Mouse (Mus musculus): ENCODE results near the gene Igfn1.

Igfn1 gene

DNA sequence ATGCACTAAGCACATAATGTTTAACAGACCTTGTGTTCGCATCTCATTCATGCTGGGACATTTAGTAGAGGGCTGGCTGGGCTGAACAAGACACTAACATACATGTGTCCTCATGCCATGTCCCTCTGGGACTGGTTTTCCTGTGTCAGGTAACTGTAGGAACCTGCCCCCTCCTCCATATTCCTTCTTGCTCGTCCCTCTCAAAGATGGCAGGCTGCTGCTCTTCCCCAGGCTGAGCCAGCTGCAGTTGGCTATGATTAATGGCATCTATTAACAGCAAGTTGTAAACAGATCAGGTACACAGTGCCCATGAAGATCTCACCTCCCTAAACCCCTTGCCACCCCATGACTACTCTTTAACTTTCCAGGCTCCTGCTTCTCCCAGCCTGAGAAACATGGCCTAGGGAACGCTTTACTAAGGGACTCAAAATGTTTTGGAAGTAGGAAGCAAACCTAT lies at the start of gene Igfn1:
Gene Igfn1, minus strand, starts transcription at position 51 of the 457 bp plus-strand sequence.
- no peak for DNase-seq (ENCODE audit: extremely low read depth, insufficient read length, low spot score)

DNA sequence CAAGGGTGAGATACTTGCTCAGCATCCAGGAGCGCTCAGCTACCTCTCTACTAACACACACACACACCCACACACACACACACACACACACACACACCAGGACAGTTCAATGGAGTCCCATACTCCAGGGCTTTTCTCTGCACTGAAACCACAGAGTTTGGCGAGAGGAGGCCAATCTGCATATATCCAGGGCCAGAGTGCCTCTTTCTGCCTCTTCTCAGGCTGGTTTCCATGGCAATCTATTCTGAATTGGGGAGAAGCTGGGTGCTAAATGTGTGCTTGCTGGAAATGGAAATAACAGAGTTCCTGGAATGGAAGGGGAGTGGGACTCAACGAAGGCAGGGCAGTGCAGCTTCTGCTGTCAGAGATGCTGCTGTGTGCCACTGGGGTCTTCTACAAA lies 49.6 kb upstream of the Igfn1 start:
- DNase-seq (ENCODE audit: extremely low read depth, insufficient read length, low spot score): no peak

DNA sequence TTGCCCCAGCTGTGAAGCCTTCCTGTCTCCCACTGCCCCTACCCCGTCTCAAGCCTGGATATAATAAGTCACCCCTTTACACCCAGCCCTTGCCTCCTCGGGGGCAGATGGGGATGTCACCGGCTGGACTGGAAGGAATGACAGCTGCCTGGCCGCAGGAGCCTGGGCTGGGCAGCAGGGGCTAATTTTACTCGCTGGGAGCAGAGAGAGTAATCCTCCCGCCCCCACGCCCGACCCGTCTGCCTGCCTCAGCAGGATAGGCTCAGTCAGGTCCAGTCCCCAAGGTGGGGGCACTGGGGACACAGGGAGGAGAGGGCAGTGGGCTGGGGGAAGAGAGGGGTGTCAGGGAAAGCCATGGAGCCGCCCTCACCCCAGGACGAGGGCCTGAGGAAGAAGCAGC lies 46.4 kb upstream of the Igfn1 start, which contains the start of gene Cacna1s:
Gene Cacna1s, plus strand, starts transcription at position 204 of the 400 bp plus-strand sequence.
- no peak for DNase-seq (ENCODE audit: extremely low read depth, insufficient read length, low spot score)

DNA sequence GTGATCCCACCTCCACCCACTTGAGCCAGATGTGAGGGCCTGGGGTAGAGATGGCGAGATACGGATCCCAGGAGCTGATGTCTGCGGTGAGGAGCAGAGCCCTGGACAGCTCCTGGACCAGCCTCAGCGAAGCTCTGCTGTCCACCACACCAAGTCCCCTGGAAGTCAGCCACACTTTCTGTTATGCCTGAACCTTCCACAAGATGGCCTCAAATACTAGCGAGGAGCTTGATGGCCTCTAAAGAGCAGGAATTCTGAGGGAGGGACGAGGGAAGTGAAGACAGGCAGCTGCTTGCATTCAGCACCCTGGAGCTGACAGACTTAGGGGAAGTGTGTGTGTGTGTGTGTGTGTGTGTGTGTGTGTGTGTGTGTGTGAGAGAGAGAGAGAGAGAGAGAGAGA lies 45.3 kb upstream of the Igfn1 start:
- DNase-seq (ENCODE audit: extremely low read depth, insufficient read length, low spot score): peak; percentile 51

DNA sequence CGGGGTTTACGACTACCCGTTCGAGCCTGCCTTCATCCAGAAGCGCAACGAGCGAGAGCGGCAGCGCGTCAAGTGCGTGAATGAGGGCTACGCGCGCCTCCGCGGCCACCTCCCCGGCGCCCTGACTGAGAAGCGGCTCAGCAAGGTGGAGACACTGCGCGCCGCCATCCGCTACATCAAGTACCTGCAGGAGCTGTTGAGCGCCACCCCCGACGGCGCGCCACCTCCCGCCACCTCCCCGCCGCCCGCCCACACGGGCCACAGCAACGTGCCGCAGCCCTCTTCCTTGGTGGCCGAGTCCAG lies 44.8 kb upstream of the Igfn1 start:
- DNase-seq (ENCODE audit: extremely low read depth, insufficient read length, low spot score): peak; percentile 19

DNA sequence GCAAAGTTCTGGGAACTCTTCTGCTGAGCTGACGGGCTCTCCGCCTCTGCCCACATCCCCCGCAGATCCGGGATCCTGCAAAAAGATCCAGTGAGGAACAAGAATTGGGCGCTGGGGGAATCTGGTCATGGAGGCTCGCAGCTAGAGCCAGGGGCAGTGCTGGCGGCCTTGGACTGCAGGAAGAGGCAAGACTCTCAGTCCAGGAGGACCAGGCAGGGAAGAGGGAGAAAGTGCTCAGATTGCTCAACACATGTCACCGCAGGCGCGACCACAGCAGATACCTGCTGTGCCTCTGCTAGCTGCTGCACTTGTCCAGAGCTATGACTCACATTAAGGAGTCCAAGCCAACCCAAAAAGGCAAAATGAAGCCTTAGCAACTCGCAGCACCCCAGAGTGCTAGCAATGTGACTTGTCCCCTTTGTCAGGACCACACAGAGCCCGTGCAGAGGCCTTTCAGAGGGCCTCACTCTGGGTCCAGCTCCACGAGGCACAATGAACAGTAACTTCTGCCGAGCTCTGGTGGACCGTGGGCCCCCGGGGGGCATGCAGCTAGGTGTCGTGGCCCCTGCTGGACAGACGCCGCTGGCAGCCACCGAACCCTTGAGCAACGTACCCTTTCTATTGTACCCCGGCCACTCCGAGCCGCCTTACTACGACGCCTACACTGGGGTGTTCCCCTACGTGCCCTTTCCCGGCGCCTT lies 44.3 kb upstream of the Igfn1 start, which contains the start of gene Ascl5:
Gene Ascl5, plus strand, starts transcription at position 493 of the 701 bp plus-strand sequence.
- DNase-seq (ENCODE audit: extremely low read depth, insufficient read length, low spot score): peak; percentile 72

DNA sequence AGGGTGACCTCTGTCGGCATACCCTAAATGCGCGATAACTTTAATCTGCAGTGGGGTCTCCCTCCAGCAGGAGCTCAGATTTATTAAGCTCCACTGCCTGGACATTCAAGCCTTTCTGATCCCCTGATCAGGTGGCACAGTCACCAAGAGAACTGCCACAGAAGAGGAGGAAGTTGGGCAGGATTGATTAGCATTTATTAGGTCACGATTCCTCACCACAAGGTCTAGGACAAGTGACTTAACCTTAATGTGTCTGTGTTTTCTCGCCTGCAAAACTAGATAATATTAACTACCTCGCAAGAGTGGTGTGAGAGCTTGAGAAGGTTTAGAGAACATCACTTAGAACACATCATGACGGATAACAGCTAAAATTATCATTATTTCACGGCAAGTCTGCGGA lies 41.8 kb upstream of the Igfn1 start:
- no peak for DNase-seq (ENCODE audit: extremely low read depth, insufficient read length, low spot score)

DNA sequence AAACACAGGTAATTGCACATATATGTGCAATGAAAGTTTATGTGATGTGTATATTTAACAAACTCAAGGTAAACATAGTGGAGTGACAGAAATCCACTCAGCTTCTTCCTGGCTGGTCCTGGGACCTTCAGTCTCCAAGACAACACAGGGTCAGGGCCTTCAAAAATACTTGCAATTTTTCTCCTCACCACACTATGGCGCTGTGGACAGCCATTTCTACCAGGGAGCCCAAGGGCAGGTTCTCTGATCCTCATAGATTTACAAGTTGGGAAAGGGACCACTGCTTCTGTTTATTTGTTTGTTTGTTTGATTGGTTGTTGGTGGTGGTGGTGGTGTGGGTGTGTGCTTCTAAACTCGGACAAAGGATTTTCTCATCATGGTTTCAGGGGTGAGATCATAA lies 41.3 kb upstream of the Igfn1 start:
- no peak for DNase-seq (ENCODE audit: extremely low read depth, insufficient read length, low spot score)

DNA sequence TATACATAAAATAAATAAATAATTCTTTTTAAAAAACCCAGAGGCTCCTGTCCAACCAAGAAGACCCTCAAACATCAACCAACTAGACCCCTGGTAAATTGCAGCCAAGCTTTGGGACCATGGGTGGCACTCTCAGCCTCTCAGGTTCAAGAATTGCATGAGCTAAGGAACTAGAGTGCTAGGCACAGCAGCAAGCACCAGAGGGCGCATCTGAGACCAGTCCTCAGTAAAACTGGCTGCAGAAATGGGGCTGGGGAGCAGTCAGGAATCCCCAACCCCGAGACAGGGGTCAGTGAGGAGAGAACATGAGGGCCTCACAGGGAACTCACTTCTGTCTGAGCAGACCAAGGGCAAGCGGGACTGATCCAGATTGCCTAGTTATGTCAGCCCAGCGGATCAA lies 39.6 kb upstream of the Igfn1 start:
- no peak for DNase-seq (ENCODE audit: extremely low read depth, insufficient read length, low spot score)

DNA sequence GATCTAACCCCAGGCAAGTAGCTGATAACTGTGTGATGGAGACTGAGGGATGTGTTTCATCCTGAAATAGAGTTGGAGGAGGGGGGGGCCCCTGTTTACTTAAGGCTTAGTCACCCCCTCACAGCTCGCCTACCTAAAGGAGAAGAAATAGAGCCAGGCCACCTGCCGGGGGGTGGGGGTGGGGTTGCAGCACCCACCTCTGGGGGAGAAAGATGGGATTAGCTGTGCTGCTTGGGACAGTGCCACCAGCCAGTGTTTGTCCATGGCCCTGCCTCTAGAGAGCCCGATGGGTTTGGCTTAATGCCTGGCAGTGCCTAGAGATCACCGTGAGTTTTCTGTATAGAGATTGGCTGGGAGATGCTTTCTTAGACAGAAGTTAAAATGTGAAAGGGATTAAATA lies 34.7 kb upstream of the Igfn1 start:
- DNase-seq (ENCODE audit: extremely low read depth, insufficient read length, low spot score): no peak

DNA sequence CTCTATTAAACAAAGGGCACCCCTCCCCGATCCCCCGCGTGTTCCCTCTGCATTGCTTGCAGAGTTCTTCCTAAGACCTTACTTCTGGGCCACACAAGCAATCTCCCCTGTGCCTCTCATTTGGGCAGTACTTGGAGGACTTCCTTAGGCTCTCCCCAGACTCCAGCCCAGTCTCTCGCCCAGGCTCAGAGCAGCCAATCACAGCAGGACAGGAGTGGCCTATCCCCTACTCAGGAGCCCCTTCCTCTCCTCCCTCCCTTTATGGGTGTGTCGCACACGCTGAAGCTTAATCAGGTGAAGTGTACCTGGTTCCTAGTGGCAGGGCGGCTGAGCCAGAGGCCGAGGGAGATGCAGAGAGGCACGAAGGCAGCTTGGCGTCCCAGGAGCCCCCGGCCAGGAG lies 34.3 kb upstream of the Igfn1 start:
- no peak for DNase-seq (ENCODE audit: extremely low read depth, insufficient read length, low spot score)

DNA sequence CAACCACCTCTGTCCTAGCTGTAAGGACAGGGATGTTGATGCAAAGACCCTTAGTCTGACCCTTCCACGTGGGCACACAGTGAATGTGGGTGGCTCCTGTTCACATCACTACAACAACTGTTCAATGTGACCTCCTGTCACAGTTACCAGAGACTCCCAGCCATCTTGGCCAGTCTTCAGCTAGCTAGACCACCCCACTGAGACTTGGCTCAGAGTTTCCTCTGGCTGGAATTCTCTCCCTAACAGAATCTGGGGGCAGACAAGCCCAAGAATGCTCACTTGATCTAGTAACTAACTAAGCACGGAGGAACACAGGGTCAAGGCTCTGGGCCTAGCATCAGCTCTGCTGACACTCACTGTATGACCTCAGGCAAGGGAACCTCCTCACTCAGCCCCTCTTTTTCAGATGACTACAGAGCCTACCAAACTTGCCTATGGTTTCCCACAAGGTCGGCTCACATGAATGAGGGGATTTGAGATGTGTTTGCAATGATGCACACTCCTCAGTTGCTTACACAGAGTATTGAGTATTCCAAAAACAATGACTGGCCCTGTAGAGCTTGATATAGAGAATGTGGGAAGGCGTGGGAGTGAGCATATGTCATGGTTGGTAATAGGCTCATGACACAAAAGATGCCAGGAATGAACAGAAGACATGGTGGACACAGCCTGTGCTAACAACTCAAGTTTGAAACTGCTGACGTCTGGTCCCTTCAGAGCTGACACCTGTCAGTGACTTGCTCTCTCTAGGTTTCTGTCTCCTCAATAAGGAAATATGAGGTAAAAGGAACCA lies 32.8 kb upstream of the Igfn1 start:
- no peak for DNase-seq (ENCODE audit: extremely low read depth, insufficient read length, low spot score)

DNA sequence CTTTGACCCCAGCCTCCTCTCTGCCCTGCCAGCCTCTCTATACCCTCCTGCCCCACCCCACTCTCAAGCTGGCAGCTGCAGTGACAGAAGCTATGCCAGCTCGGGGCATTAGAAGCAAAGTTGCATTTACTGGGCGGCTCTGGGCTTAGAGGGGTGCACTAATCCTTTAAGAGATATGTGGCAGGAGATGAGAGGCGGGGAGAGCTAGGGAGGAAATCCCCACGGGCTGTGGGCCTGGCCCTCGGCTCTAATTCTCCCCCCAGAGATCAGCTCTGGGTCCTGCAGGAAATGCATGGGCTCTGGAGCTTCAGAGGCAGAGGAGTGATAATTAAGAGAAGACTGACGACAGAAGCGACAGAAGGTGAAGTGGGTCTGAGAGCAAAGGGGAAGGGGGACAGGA lies 26.8 kb upstream of the Igfn1 start:
- DNase-seq (ENCODE audit: extremely low read depth, insufficient read length, low spot score): no peak

DNA sequence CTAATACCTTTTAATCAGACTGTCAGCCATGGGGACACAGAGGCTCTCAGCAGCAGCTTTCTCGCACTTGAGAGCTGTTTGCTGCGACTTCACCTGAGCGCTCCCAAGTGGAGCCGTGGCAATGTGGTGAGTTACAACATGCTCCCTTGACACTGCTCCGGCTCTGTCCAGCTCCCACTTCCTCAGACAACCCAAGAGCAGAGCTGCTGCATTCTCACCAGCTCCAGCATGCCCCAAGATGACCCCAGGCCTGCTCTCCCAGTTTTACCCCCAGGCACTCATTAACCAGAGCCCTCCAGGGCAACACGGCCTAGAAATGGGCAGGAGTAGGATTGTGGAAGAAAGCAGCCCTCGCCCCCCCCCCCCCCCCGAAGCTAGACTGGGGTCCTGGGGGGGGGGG lies 25.6 kb upstream of the Igfn1 start:
- no peak for DNase-seq (ENCODE audit: extremely low read depth, insufficient read length, low spot score)

DNA sequence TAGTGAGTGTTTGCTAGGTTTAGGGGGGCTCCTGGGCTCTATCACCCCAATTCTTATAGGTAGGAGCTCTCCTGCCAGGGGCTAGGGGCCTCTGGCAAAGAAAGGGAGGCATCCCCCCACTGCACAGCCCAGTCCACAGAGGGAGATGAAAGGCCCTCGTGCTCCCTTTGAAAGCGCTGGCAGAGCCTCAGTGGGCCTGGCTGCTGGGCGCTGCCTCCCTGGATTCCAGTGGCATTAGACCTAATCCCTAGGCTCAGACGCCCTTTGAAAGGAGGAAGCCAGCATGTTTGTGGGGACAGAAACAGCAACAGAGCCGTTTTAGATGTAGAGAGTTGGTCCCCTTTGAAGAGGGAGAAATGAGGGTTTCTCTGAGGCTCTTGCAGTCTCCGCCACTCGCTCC lies 24.1 kb upstream of the Igfn1 start:
- DNase-seq (ENCODE audit: extremely low read depth, insufficient read length, low spot score): no peak

DNA sequence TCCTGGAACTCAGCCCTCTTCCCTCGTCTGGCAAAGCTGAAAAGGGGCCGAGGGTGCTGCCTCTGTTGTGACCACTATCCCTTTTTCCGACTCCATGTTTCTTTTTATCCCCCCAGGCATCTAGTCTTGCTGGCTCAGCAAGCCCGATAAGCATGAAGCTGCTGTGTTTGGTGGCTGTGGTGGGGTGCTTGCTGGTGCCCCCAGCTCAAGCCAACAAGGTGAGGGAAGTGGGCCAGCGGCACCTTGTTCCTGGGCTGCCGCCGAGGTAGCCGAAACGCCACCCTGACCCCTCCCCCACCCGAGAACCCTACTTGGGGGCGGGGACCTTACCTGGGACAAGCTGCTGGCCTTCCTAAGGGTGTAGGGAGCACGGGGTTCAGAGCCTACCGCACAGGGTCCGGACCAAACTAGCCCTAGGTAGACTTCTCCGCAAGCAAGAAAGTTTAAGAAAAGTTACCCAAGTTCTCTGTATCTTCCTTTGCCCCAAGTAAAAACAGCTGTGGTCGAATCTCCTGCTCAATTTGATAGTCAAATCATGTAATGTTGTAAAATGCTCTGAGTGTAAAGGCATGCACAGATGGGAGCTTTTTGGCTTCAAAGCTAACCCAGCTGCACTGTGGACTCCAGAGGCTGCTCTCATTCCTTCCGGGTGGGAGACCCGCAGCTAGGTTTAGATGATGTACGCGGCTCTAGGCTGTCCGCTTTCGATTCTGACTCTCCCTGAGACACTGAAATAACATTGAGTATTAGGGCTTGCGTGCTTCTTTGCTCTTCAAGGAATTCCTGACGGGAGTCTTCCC lies 12.4 kb upstream of the Igfn1 start:
- peak; percentile 47 for DNase-seq (ENCODE audit: extremely low read depth, insufficient read length, low spot score)

DNA sequence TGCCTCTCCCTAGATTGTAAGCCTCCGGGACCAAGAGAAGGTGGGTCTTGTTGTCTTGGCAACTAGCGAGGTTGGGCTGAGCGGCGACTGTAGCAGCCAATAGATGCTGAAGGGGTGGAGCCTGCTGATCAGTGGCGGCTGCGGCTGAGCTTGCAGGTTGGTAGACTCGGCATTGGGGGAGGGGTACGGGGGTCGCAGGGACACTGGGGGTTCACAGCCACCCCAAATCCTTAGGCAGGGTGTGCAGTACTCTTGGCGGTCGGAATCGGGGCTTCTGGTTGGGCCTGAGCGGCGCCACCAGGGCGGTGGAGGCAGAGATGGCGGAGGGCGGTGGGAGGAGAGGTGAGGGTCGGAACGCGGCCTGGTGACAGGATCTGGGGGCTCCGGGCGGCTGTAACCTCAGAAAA lies 11.8 kb upstream of the Igfn1 start:
- peak; percentile 86 for DNase-seq (ENCODE audit: extremely low read depth, insufficient read length, low spot score)

DNA sequence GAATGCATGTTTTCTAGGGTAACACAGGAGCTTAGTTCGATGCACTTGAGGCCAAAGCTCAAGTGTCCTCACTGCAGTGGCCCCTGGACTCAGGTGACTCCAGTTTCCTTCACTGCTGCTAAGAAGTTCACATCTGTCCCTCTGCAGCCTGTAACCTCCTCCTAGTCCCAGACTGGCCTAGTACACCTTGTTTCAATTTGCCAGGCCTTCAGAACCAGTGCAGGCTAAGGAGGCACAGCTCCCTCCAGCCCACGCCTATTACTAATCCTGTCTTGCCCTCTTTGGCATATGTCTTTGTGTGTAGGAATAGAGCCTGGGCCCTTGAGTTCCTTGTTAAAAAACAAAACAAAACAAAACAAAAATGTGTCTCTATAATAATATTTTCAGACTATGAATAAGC lies 11.2 kb upstream of the Igfn1 start:
- no peak for DNase-seq (ENCODE audit: extremely low read depth, insufficient read length, low spot score)

DNA sequence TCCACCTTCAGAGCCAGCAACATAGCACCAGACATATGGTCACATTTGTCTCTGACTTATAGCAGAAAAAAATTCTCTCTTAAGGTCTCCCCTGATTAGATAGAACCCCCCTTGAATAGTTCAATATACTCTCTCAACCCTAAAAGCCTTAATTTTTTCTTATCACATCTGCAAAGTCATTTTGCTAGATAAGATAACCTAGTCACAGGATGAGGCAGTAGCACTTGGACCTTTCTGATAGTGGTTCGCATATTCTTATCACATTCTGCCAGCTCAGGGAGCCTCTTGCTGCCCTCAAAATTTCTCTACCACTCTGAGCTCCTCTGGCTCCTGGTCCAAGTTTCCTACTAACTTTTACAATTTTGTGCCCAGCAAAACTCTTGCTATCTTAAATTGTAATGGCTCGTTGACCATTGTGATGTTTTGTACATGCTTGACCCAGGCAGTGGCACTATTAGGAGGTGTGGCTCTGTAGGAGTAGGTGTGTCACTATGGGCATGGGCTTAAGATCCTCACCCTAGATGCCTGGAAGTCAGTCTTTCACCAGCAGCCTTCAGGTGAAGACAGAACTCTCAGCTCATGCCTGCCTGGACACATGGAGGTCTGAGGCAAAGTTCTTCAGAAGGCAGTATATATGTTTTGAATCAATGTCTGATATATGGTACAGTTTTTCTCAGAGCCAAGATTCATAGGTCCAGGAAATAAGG lies 8.8 kb upstream of the Igfn1 start:
- no peak for DNase-seq (ENCODE audit: extremely low read depth, insufficient read length, low spot score)

DNA sequence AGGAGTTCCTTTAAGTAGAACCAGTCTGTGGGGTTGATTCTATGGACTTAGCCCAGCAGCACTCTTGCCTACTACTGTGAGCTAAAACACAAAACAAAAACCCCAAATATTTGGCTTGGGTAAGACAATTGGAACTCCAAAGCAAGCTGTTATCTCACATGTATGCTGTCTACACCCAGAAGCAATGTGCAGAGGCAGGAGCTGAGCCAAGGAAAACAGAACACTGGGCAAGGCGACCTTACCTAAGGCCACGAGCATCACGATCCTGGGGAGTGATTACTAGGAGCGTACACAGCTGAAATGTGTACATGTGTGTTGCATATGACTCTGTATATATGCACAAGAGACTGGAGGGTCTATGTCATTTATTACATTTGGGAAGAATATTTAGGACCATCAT lies 7.4 kb upstream of the Igfn1 start:
- no peak for DNase-seq (ENCODE audit: extremely low read depth, insufficient read length, low spot score)

DNA sequence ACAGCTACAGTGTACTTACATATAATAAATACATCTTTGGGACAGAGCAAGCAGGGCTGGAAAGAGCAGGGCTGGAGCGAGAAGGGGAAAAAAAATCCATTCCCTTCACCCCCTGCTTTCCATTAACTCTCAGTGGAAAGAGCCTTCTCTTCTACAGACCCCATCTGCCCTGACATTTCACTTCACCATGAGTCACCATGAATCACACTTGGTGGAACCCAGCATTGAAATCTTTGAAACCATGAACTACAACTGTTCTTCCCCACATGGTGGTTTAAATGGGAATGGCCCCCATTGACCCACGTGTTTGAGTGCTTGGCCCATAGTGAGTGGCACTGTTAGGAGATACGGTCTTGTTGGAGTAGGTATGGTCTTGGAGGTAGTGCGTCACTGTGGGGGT lies 4.1 kb upstream of the Igfn1 start:
- DNase-seq (ENCODE audit: extremely low read depth, insufficient read length, low spot score): no peak
